Comparison of ENCODE assay signal across 13 mouse cellular contexts in the genomic region with DNA sequence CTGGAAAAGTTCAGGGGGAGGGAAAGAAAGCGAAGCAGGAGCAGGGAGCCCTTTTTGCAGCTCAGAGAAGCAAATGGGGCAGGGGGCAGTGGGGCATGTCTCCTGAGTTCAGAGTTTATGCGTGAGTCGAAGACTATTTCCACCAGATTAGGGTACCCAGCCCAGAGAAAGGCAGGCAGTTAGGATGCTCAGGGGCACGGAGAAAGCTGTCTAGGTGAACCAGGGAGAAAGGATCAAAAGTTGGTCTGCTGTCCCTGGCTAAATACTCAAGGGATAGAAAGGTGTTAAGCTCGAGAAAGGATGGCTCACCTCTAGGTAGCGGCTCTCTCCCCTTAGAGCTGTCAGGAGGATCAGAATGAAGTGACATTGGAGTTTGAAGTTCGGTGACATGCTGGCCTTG. TPM values are rescaled to one million over a fixed set of nuclear protein-coding genes. Genes with fewer than 3 reads are reported as not detected.
DNase-seq lines count a peak whose midpoint lies in the region; ATAC-seq and TF ChIP-seq lines count a peak whose summit lies in the region.
"Had no signal": no experiment of that assay in that cellular context is flagged by ENCODE, and none has a peak within 500 bp of the region (broad histone marks: within the 10 kb centered on the region; RNA-seq: fewer than 3 reads in every experiment).

No protein-coding gene starts in this region.

- intact Hi-C loops in heart, postnatal 36 days (cut with DNase I) = no loop called here

- ATAC-seq in heart, embryonic 13.5 days (ENCODE audit: extremely low read depth, insufficient number of reproducible peaks, low FRiP score, low TSS enrichment) = no peak
- no peak for ATAC-seq in embryonic facial prominence, embryonic 12.5 days (ENCODE audit: insufficient number of reproducible peaks, insufficient read depth, low FRiP score, low TSS enrichment)
- ATAC-seq in hindbrain, postnatal 0 days = no peak
- ATAC-seq in midbrain, embryonic 16.5 days = no peak; the same call in 1 of the 2 replicates

- 7% methylated on average over 7 of the region's 7 CpGs for WGBS in heart, embryonic 13.5 days
- WGBS in embryonic facial prominence, embryonic 12.5 days = 11% methylated on average over 7 of the region's 7 CpGs
- 16% methylated on average over 7 of the region's 7 CpGs for WGBS in hindbrain, postnatal 0 days
- WGBS in midbrain, embryonic 16.5 days = 6% methylated on average over 7 of the region's 7 CpGs

- H3K4me2 ChIP-seq in heart, embryonic 13.5 days = peak overlapping the region; percentile 91
- peak overlapping the region; percentile 85 for H3K4me2 ChIP-seq in embryonic facial prominence, embryonic 12.5 days (replicated peaks)
- H3K4me2 ChIP-seq in hindbrain, postnatal 0 days (ENCODE audit: low read depth, low read length) = peak overlapping the region; percentile 95
- peak overlapping the region; percentile 92 for H3K4me2 ChIP-seq in midbrain, embryonic 16.5 days (ENCODE audit: low read length)

- no peak for DNase-seq in heart, postnatal 36 days
- DNase-seq in hindbrain, postnatal 0 days (ENCODE audit: low spot score) = no peak
- DNase-seq in frontal cortex, postnatal 36 days (ENCODE audit: low spot score in 2 of 2) = no peak
- DNase-seq in ovary, postnatal 36 days (ENCODE audit: low spot score) = no peak
- no peak for DNase-seq in urinary bladder, postnatal 4 days (ENCODE audit: low spot score in 2 of 2)
- DNase-seq: cerebellum, adult 9-10 months; gastrocnemius, postnatal 25 days had no signal

- H3K27ac ChIP-seq in heart, embryonic 13.5 days (replicated peaks) = no peak overlapping the region
- H3K27ac ChIP-seq in embryonic facial prominence, embryonic 12.5 days = no peak overlapping the region
- no peak overlapping the region for H3K27ac ChIP-seq in hindbrain, postnatal 0 days
- no peak overlapping the region for H3K27ac ChIP-seq in midbrain, embryonic 16.5 days (ENCODE audit: low read length)
- H3K27ac ChIP-seq: macrophage had no signal

- no peaks in the 10 kb centered on the region for H3K9me3 ChIP-seq in heart, embryonic 13.5 days
- H3K9me3 ChIP-seq in embryonic facial prominence, embryonic 12.5 days = no peaks in the 10 kb centered on the region
- no peaks in the 10 kb centered on the region for H3K9me3 ChIP-seq in hindbrain, postnatal 0 days (ENCODE audit: low read length)
- H3K9me3 ChIP-seq in midbrain, embryonic 16.5 days (replicated peaks; ENCODE audit: control insufficient read depth, low read length, poor library complexity, severe bottlenecking) = no peaks in the 10 kb centered on the region

- peaks cover 57% of the 10 kb centered on the region for H3K27me3 ChIP-seq in heart, embryonic 13.5 days (replicated peaks)
- peaks cover 47% of the 10 kb centered on the region for H3K27me3 ChIP-seq in embryonic facial prominence, embryonic 12.5 days
- H3K27me3 ChIP-seq in hindbrain, postnatal 0 days (ENCODE audit: insufficient read depth, low read length) = peaks cover 7% of the 10 kb centered on the region; the same call in 1 of the 2 replicates
- H3K27me3 ChIP-seq in midbrain, embryonic 16.5 days (ENCODE audit: control insufficient read depth, insufficient read depth, low read depth, low read length) = peaks cover 11% of the 10 kb centered on the region; the same call in 1 of the 2 replicates

- no peak for TF ChIP-seq CTCF in hindbrain, postnatal 0 days (IDR thresholded peaks at IDR 0.05; ENCODE audit: low read depth)

- peak overlapping the region; percentile 58 for H3K4me3 ChIP-seq in heart, embryonic 13.5 days
- peak overlapping the region; percentile 43 for H3K4me3 ChIP-seq in embryonic facial prominence, embryonic 12.5 days
- peak overlapping the region; percentile 45 for H3K4me3 ChIP-seq in hindbrain, postnatal 0 days (ENCODE audit: low read length)
- peak overlapping the region; percentile 51 for H3K4me3 ChIP-seq in midbrain, embryonic 16.5 days (ENCODE audit: low read depth, low read length)

- peak overlapping the region; percentile 75 for H3K9ac ChIP-seq in heart, embryonic 13.5 days
- H3K9ac ChIP-seq in embryonic facial prominence, embryonic 12.5 days = peak overlapping the region; percentile 24
- peak overlapping the region; percentile 43; the same call in 1 of the 2 replicates for H3K9ac ChIP-seq in hindbrain, postnatal 0 days (replicated peaks; ENCODE audit: low read length)
- H3K9ac ChIP-seq in midbrain, embryonic 16.5 days (ENCODE audit: low read depth, low read length) = no peak overlapping the region

- H3K4me1 ChIP-seq in heart, embryonic 13.5 days = peaks cover 16% of the 10 kb centered on the region
- H3K4me1 ChIP-seq in embryonic facial prominence, embryonic 12.5 days = peaks cover 10% of the 10 kb centered on the region
- peaks cover 12% of the 10 kb centered on the region for H3K4me1 ChIP-seq in hindbrain, postnatal 0 days (ENCODE audit: insufficient read depth, low read length)
- H3K4me1 ChIP-seq in midbrain, embryonic 16.5 days (ENCODE audit: control insufficient read depth, insufficient read depth, low read length) = peaks cover 9% of the 10 kb centered on the region; the same call in 1 of the 2 replicates

- H3K36me3 ChIP-seq in heart, embryonic 13.5 days = no peaks in the 10 kb centered on the region
- H3K36me3 ChIP-seq in embryonic facial prominence, embryonic 12.5 days = no peaks in the 10 kb centered on the region
- no peaks in the 10 kb centered on the region for H3K36me3 ChIP-seq in hindbrain, postnatal 0 days (ENCODE audit: insufficient read depth, low read length)
- no peaks in the 10 kb centered on the region for H3K36me3 ChIP-seq in midbrain, embryonic 16.5 days (ENCODE audit: control insufficient read depth, insufficient read depth, low read length)

RNA-seq across cellular contexts. Expression of gene Crhbp, which starts 0.4 kb away (rescaled TPM):
- 0.13 and 0.14 TPM in 2 replicates for polyA plus RNA-seq in heart, embryonic 13.5 days (2015; fragmentation: Nextera tagmentation; extraction: Ambion mirVana)
- not detected for total RNA-seq in heart, postnatal 36 days (2021)
- 3.5 and 4.9 TPM in 2 replicates for polyA plus RNA-seq in embryonic facial prominence, embryonic 12.5 days (2016; fragmentation: Nextera tagmentation; extraction: Ambion mirVana)
- 8.6 and 11.0 TPM in 2 replicates for total RNA-seq in hindbrain, postnatal 0 days (2014; rRNA removed)
- polyA plus RNA-seq in hindbrain, postnatal 0 days (2015; fragmentation: Nextera tagmentation; extraction: Ambion mirVana) = 12.0 and 14.4 TPM in 2 replicates
- 2.9 and 3.7 TPM in 2 replicates for polyA plus RNA-seq in midbrain, embryonic 16.5 days (2015; fragmentation: Nextera tagmentation; extraction: Ambion mirVana)
- total RNA-seq: gastrocnemius, postnatal 25 days had no signal
- polyA plus RNA-seq: macrophage had no signal

RNA-seq across cellular contexts. Expression of gene S100z, which starts 34.2 kb away (rescaled TPM):
- not detected in 2 replicates for polyA plus RNA-seq in heart, embryonic 13.5 days (2015; fragmentation: Nextera tagmentation; extraction: Ambion mirVana)
- not detected for total RNA-seq in heart, postnatal 36 days (2021)
- 1.6 and 4.2 TPM in 2 replicates for polyA plus RNA-seq in embryonic facial prominence, embryonic 12.5 days (2016; fragmentation: Nextera tagmentation; extraction: Ambion mirVana)
- total RNA-seq in hindbrain, postnatal 0 days (2014; rRNA removed) = not detected in 2 replicates
- not detected in 2 replicates for polyA plus RNA-seq in hindbrain, postnatal 0 days (2015; fragmentation: Nextera tagmentation; extraction: Ambion mirVana)
- not detected in 2 replicates for polyA plus RNA-seq in midbrain, embryonic 16.5 days (2015; fragmentation: Nextera tagmentation; extraction: Ambion mirVana)
- total RNA-seq: layer of hippocampus, postnatal 14 days had no signal
- polyA plus RNA-seq: C2C12, macrophage had no signal
